Mouse (Mus musculus) hindbrain, embryonic 13.5 days (tissue): ENCODE results near the gene Sipa1l3. TPM values are rescaled to one million over a fixed set of nuclear protein-coding genes. Genes with fewer than 3 reads are reported as not detected.

Source experiments
- ATAC-seq: fragments of 200-750 bp; cut with Nextera tagmentation; 2 replicates; pipeline ENCODE4 v1.8.0; 2017; ENCODE audit warnings: moderate TSS enrichment; ENCODE audit not compliant: low FRiP score
- H3K27ac ChIP-seq: fragments of 300-500 bp; sonication (generic); 2 replicates; pipeline ENCODE4 v1.5.1; 2015; ENCODE audit warnings: inconsistent platforms, mild to moderate bottlenecking, moderate library complexity
- H3K27me3 ChIP-seq: fragments of 300-500 bp; sonication (generic); 2 replicates; pipeline ENCODE4 v1.6.1; 2015; ENCODE audit warnings: mild to moderate bottlenecking, inconsistent platforms
- H3K36me3 ChIP-seq: fragments of 300-500 bp; sonication (generic); 2 replicates; pipeline ENCODE4 v1.6.1; 2015; ENCODE audit warnings: mild to moderate bottlenecking, inconsistent platforms
- H3K4me1 ChIP-seq: fragments of 300-500 bp; sonication (generic); replicated peaks from 2 replicates; pipeline ENCODE4 v1.6.1; 2015; ENCODE audit warnings: inconsistent platforms
- H3K4me2 ChIP-seq: fragments of 300-500 bp; sonication (generic); 2 replicates; pipeline ENCODE4 v1.6.1; 2015; ENCODE audit warnings: inconsistent platforms, mild to moderate bottlenecking, moderate library complexity
- H3K4me3 ChIP-seq: fragments of 300-500 bp; sonication (generic); 2 replicates; pipeline ENCODE4 v1.5.1; 2015; ENCODE audit warnings: mild to moderate bottlenecking, inconsistent platforms
- H3K9ac ChIP-seq: fragments of 300-500 bp; sonication (generic); 2 replicates; pipeline ENCODE4 v1.6.1; 2015; ENCODE audit warnings: mild to moderate bottlenecking, inconsistent platforms
- H3K9me3 ChIP-seq: fragments of 300-500 bp; sonication (generic); 2 replicates; pipeline ENCODE4 v1.6.1; 2016; ENCODE audit warnings: inconsistent platforms
- WGBS: fragments of 180-500 bp; shearing (Covaris S2); methylation state at CpG from one replicate; pipeline ENCODE4 v1.1.7; 2015; 5-methylcytosine and 5-hydroxymethylcytosine counted together
- polyA plus RNA-seq: library from polyadenylated mRNA; unstranded; fragments of >200 nt; fragmentation: Nextera tagmentation; extraction: Ambion mirVana; gene quantifications from 2 replicates; pipeline ENCODE4 v1.2.1, GENCODE M21; 2015

Gene Sipa1l3
- 12.6 and 13.7 TPM in 2 replicates for polyA plus RNA-seq

DNA sequence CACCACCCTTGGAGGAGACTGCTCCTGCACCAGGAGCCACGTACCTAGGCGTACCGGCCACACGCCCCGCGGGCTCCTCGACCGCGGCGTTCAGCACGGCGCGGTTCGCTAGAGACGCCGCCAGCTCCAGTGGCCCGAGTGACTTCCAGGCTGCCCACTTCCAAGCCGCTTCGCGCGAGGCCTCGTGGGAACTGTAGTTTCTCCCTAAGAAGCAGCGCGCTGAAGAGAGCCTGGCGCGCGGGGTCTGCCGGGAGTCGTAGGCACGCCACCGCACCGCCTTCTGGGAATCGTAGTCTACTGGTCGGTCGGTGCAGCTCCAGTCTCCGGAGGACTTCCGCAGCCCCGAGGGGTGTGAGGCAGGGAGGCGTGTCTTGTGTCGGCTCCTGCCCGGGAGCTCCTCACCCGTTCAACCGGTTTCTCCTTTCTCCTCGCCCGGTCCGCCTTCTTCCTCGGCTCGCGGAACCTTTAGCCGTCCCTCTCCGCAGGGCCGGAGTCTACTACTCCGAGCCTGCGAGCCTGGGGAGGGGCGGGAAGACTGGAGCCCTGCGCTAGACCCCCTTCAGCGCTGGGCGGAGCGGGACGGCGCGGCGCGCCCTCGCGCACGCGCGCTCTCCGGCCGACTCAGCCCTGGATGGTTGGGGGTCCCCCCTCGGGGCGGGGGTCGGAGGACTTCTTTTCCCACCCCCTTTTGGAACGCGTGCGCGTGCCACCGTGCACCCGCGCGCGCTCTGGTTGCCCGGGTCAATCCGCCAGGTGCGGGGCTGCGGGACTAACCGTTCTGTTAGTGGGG is at the start of gene Sipa1l3:
Sipa1l3 (minus strand) TSS at position 221 of the 790 bp plus-strand sequence.
- H3K9ac ChIP-seq = peak within 1 kb of the TSS; percentile 89
- peak within 1 kb of the TSS; percentile 88 for H3K4me3 ChIP-seq
- H3K4me1 ChIP-seq = peaks cover 37% of the 10 kb centered on the region
- peak within 1 kb of the TSS; percentile 81 for H3K4me2 ChIP-seq
- no peaks in the 10 kb centered on the region for H3K27me3 ChIP-seq
- peak; percentile 96 for ATAC-seq
- no peaks in the 10 kb centered on the region for H3K9me3 ChIP-seq
- under 1% methylated on average over 82 of the region's 88 CpGs for WGBS
- peak within 1 kb of the TSS; percentile 92 for H3K27ac ChIP-seq
- no peaks in the 10 kb centered on the region for H3K36me3 ChIP-seq

GRCm38 (mm10) chr7:29563006-29563405 is 44.6 kb upstream of the Sipa1l3 start:
- Histone ChIP-seq H3K4me1 (no peaks in the 10 kb centered on the region), H3K27ac (no peak overlapping the region), H3K36me3 (no peaks in the 10 kb centered on the region), H3K4me3 (no peak overlapping the region), H3K4me2 (no peak overlapping the region), H3K27me3 (no peaks in the 10 kb centered on the region), H3K9me3 (no peaks in the 10 kb centered on the region), H3K9ac (no peak overlapping the region)
- ATAC-seq = no peak
- 92% methylated on average over 10 of the region's 10 CpGs for WGBS

GRCm38 (mm10) chr7:29561046-29561445 is 42.6 kb upstream of the Sipa1l3 start:
- Histone ChIP-seq H3K4me1 (no peaks in the 10 kb centered on the region), H3K9ac (no peak overlapping the region), H3K9me3 (no peaks in the 10 kb centered on the region), H3K36me3 (no peaks in the 10 kb centered on the region), H3K27me3 (no peaks in the 10 kb centered on the region), H3K4me2 (no peak overlapping the region), H3K4me3 (no peak overlapping the region), H3K27ac (no peak overlapping the region)
- 83% methylated on average over 9 of the region's 9 CpGs for WGBS
- ATAC-seq = no peak

- Histone ChIP-seq H3K27ac (no peak overlapping the region), H3K9ac (no peak overlapping the region), H3K36me3 (no peaks in the 10 kb centered on the region), H3K9me3 (no peaks in the 10 kb centered on the region), H3K4me1 (no peaks in the 10 kb centered on the region), H3K4me2 (no peak overlapping the region), H3K4me3 (no peak overlapping the region), H3K27me3 (no peaks in the 10 kb centered on the region)
- WGBS = 81% methylated on average over 4 of the region's 4 CpGs
- no peak for ATAC-seq
Observed at GRCm38 (mm10) chr7:29559290-29559689, 40.8 kb upstream of the Sipa1l3 start.

DNA sequence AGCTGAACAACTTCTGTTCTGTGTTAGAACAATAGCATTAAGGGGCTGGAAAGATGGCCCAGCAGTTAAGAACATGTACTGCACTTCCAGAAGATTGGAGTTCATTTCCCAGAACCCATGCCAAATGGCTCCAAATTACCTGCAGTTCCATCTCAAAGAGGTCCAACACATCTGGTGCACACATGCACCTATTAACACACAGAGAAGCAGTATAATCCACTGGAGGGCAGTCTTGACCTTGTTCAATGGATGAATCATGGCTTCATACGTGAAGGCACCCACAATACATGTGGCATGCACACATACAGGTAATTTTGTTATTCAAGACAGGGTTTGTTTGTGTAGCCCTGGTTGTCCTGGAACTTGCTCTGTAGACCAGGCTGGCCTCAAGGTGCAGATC is 40.3 kb upstream of the Sipa1l3 start:
- 79% methylated on average over 1 of the region's 1 CpGs for WGBS
- Histone ChIP-seq H3K9me3 (no peaks in the 10 kb centered on the region), H3K4me2 (no peak overlapping the region), H3K27me3 (no peaks in the 10 kb centered on the region), H3K4me3 (no peak overlapping the region), H3K9ac (no peak overlapping the region), H3K27ac (no peak overlapping the region), H3K36me3 (no peaks in the 10 kb centered on the region), H3K4me1 (no peaks in the 10 kb centered on the region)
- ATAC-seq = no peak

DNA sequence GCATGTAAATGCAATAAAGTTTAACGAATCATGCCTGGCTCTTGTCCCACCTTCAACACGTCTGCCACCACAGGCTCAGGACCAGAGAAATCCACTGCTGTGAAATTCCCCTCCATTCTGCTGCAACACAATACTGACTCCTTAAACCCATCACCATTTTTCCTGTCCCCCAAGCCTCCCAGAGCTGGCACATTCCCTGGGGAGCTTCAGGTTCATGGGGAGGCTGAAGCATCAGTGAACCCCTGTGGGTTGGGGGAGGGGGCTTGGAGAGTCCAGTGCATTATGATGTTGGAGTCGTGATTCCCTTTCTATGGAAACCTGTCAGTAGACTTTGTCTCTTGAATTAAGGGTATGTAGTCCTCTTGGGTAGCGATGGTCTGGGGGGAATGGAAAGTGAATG is 37.8 kb upstream of the Sipa1l3 start:
- H3K36me3 ChIP-seq = no peaks in the 10 kb centered on the region
- H3K9ac ChIP-seq = no peak overlapping the region
- no peaks in the 10 kb centered on the region for H3K9me3 ChIP-seq
- 84% methylated on average over 4 of the region's 4 CpGs for WGBS
- H3K4me2 ChIP-seq = no peak overlapping the region
- no peak overlapping the region for H3K4me3 ChIP-seq
- no peak overlapping the region for H3K27ac ChIP-seq
- ATAC-seq = no peak
- no peaks in the 10 kb centered on the region for H3K4me1 ChIP-seq
- no peaks in the 10 kb centered on the region for H3K27me3 ChIP-seq

DNA sequence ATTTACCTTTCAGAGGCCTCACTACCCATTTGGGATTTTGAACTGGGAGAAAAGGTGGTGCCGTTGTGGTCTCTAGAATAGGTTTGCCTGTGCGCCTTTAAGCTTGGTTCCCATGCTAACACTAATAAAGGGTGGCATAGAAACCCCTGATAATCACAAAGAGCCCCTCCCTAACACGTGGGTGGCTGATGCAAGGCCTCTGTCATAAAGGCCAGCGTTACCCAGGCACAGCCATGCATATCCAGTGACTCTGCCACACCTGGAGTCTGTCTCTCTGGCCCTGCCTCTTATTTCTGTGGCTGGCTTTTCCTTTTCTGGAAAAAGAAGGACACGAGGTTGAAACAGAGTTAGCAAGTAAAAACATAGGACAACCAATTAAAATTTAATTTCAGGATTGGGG is 37.1 kb upstream of the Sipa1l3 start:
- Histone ChIP-seq H3K27me3 (no peaks in the 10 kb centered on the region), H3K36me3 (no peaks in the 10 kb centered on the region), H3K27ac (no peak overlapping the region), H3K4me3 (no peak overlapping the region), H3K9ac (no peak overlapping the region), H3K4me1 (no peaks in the 10 kb centered on the region), H3K9me3 (no peaks in the 10 kb centered on the region), H3K4me2 (no peak overlapping the region)
- ATAC-seq = no peak
- WGBS = 77% methylated on average over 5 of the region's 5 CpGs

- no peak overlapping the region for H3K27ac ChIP-seq
- H3K9ac ChIP-seq = no peak overlapping the region
- H3K27me3 ChIP-seq = no peaks in the 10 kb centered on the region
- no peaks in the 10 kb centered on the region for H3K36me3 ChIP-seq
- no peaks in the 10 kb centered on the region for H3K9me3 ChIP-seq
- no peak overlapping the region for H3K4me3 ChIP-seq
- ATAC-seq = no peak
- no peaks in the 10 kb centered on the region for H3K4me1 ChIP-seq
- H3K4me2 ChIP-seq = no peak overlapping the region
- 90% methylated on average over 13 of the region's 13 CpGs for WGBS
Observed at GRCm38 (mm10) chr7:29555051-29555450, 36.6 kb upstream of the Sipa1l3 start.

GRCm38 (mm10) chr7:29550691-29551090 is 32.2 kb upstream of the Sipa1l3 start:
- no peak for ATAC-seq
- H3K4me3 ChIP-seq = no peak overlapping the region
- 62% methylated on average over 3 of the region's 3 CpGs for WGBS
- no peak overlapping the region for H3K9ac ChIP-seq
- H3K9me3 ChIP-seq = no peaks in the 10 kb centered on the region
- H3K4me2 ChIP-seq = no peak overlapping the region
- H3K27me3 ChIP-seq = no peaks in the 10 kb centered on the region
- H3K27ac ChIP-seq = no peak overlapping the region
- no peaks in the 10 kb centered on the region for H3K4me1 ChIP-seq
- H3K36me3 ChIP-seq = no peaks in the 10 kb centered on the region

DNA sequence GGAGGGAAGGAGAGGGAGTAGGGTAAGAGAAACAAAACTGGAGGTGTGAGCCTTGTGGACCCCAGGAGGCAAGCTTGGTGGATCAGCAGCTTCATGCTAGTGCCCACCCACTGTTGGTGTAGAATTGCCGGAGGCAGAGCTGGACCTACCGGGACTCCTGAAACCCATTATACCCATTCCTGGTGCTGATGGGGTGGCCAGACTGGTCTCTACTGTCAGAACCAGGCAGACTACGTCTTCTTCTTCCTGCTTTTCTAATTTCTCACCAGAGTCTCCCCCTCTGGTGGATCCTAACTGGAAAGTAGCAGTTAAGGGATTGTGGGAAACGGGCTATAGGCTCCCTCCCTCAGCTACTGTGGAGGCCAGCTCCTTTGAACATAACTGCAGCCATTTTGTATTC is 23.2 kb upstream of the Sipa1l3 start:
- no peak overlapping the region for H3K4me2 ChIP-seq
- H3K9ac ChIP-seq = no peak overlapping the region
- H3K27ac ChIP-seq = no peak overlapping the region
- no peaks in the 10 kb centered on the region for H3K36me3 ChIP-seq
- no peaks in the 10 kb centered on the region for H3K4me1 ChIP-seq
- H3K9me3 ChIP-seq = no peaks in the 10 kb centered on the region
- 0 out of 2 replicates have a peak, but pooled peaks cover 2% of the 10 kb centered on the region for H3K27me3 ChIP-seq
- WGBS = 85% methylated on average over 4 of the region's 4 CpGs
- no peak for ATAC-seq
- no peak overlapping the region for H3K4me3 ChIP-seq

DNA sequence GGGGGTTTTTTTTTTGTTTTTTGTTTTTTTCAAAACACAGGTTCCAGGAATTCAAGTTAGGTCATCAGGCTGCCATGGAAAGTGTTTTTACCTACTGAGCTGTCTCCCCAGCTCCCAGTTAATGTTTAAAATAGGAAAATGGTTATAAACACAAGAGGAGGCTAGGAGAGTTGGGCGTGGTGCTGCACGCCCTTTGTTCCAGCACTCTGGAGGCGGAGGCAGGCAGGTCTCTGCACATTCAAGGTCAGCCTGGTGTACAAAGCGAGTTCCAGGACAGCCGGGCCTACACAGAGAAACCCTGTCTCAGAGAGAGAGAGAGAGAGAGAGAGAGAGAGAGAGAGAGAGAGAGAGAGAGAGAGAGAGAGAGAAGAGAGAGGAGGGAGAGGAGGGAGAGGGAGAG is 22.7 kb upstream of the Sipa1l3 start:
- no peak for ATAC-seq
- Histone ChIP-seq H3K4me3 (no peak overlapping the region), H3K9me3 (no peaks in the 10 kb centered on the region), H3K36me3 (no peaks in the 10 kb centered on the region), H3K4me2 (no peak overlapping the region), H3K27me3 (0 out of 2 replicates have a peak, but pooled peaks cover 4% of the 10 kb centered on the region), H3K9ac (no peak overlapping the region), H3K4me1 (no peaks in the 10 kb centered on the region), H3K27ac (no peak overlapping the region)
- WGBS = 88% methylated on average over 5 of the region's 5 CpGs

DNA sequence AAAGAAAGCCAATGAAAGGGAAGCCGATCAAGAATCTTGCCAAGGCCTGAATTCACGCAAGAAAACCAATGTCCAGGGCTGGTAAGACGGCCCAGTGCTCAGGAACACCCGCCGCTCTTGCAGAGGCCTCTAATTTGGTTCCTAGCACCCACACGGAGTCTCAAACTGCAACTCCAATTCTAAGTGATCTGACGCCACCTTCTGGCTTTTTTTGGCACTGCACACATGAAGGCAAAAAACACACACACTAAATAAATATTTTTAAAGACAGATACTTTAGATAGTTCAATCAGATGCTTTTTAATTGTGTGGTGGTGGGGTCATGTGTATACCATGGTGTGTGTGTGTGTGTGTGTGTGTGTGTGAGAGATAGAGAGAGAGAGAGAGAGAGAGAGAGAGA is 22.2 kb upstream of the Sipa1l3 start:
- WGBS = 88% methylated on average over 7 of the region's 7 CpGs
- no peak for ATAC-seq
- Histone ChIP-seq H3K9me3 (no peaks in the 10 kb centered on the region), H3K27ac (no peak overlapping the region), H3K4me2 (no peak overlapping the region), H3K4me3 (no peak overlapping the region), H3K27me3 (0 out of 2 replicates have a peak, but pooled peaks cover 4% of the 10 kb centered on the region), H3K9ac (no peak overlapping the region), H3K4me1 (no peaks in the 10 kb centered on the region), H3K36me3 (no peaks in the 10 kb centered on the region)

GRCm38 (mm10) chr7:29523700-29524099 is 5.3 kb upstream of the Sipa1l3 start:
- Histone ChIP-seq H3K4me3 (no peak overlapping the region), H3K9me3 (no peaks in the 10 kb centered on the region), H3K27me3 (no peaks in the 10 kb centered on the region), H3K9ac (no peak overlapping the region), H3K27ac (no peak overlapping the region), H3K36me3 (no peaks in the 10 kb centered on the region), H3K4me2 (no peak overlapping the region), H3K4me1 (peaks cover 8% of the 10 kb centered on the region)
- 2% methylated on average over 5 of the region's 5 CpGs for WGBS
- no peak for ATAC-seq
